Mouse (Mus musculus): ENCODE data around the gene Rabgap1l. TPM values are rescaled to one million over a fixed set of nuclear protein-coding genes. Genes with fewer than 3 reads are reported as not detected.

The Rabgap1l gene
- polyA plus RNA-seq, 1 experiment from 2014 or later, result 27.6 TPM

- 62% methylated on average over 4 of the region's 4 CpGs for WGBS (ENCODE audit: insufficient replicate concordance)
These were observed 226.6 kb downstream of the Rabgap1l start for GRCm38 (mm10) chr1:160566458-160566857.

GRCm38 (mm10) chr1:160561381-160561780 is 231.6 kb downstream of the Rabgap1l start:
- no peak overlapping the region for H3K27ac ChIP-seq (ENCODE audit: low read length)
- H3K9ac ChIP-seq (ENCODE audit: low read depth, low read length), result no peak overlapping the region
- no peak overlapping the region for H3K4me3 ChIP-seq (ENCODE audit: low read depth, low read length)
- WGBS (ENCODE audit: insufficient replicate concordance), result 63% methylated on average over 1 of the region's 1 CpGs
- no peaks in the 10 kb centered on the region for H3K36me3 ChIP-seq (ENCODE audit: control insufficient read depth, insufficient read depth)
- no peaks in the 10 kb centered on the region for H3K27me3 ChIP-seq (ENCODE audit: control insufficient read depth, insufficient read depth, low read depth, low read length)
- H3K4me1 ChIP-seq (ENCODE audit: control insufficient read depth, low read depth, low read length), result no peaks in the 10 kb centered on the region
- ATAC-seq (ENCODE audit: low read depth), result no peak
- H3K4me2 ChIP-seq (ENCODE audit: low read depth, low read length), result no peak overlapping the region
- H3K9me3 ChIP-seq (replicated peaks; ENCODE audit: control insufficient read depth, low read length), result no peaks in the 10 kb centered on the region

More at GRCm38 (mm10) chr1:160566458-160566857, 226.6 kb downstream of the Rabgap1l start:
- ATAC-seq (ENCODE audit: low read depth), result no peak
- Histone ChIP-seq H3K9me3 (replicated peaks; ENCODE audit: control insufficient read depth, low read length) (no peaks in the 10 kb centered on the region), H3K9ac (ENCODE audit: low read depth, low read length) (no peak overlapping the region), H3K4me3 (ENCODE audit: low read depth, low read length) (no peak overlapping the region), H3K4me2 (ENCODE audit: low read depth, low read length) (no peak overlapping the region), H3K27ac (ENCODE audit: low read length) (no peak overlapping the region), H3K27me3 (ENCODE audit: control insufficient read depth, insufficient read depth, low read depth, low read length) (no peaks in the 10 kb centered on the region), H3K4me1 (ENCODE audit: control insufficient read depth, low read depth, low read length) (no peaks in the 10 kb centered on the region), H3K36me3 (ENCODE audit: control insufficient read depth, insufficient read depth) (no peaks in the 10 kb centered on the region)

- Histone ChIP-seq H3K27me3 (ENCODE audit: control insufficient read depth, insufficient read depth, low read depth, low read length) (no peaks in the 10 kb centered on the region), H3K4me1 (ENCODE audit: control insufficient read depth, low read depth, low read length) (peaks cover 5% of the 10 kb centered on the region), H3K36me3 (ENCODE audit: control insufficient read depth, insufficient read depth) (no peaks in the 10 kb centered on the region), H3K27ac (ENCODE audit: low read length) (no peak overlapping the region), H3K9ac (ENCODE audit: low read depth, low read length) (no peak overlapping the region), H3K9me3 (replicated peaks; ENCODE audit: control insufficient read depth, low read length) (no peaks in the 10 kb centered on the region), H3K4me2 (ENCODE audit: low read depth, low read length) (no peak overlapping the region), H3K4me3 (ENCODE audit: low read depth, low read length) (no peak overlapping the region)
- ATAC-seq (ENCODE audit: low read depth), result no peak
- WGBS (ENCODE audit: insufficient replicate concordance), result 62% methylated on average over 1 of the region's 1 CpGs
These were observed 242.4 kb downstream of the Rabgap1l start for GRCm38 (mm10) chr1:160550636-160551035.

GRCm38 (mm10) chr1:160547934-160548876 is 244.8 kb downstream of the Rabgap1l start:
- no peak overlapping the region for H3K9ac ChIP-seq (ENCODE audit: low read depth, low read length)
- ATAC-seq (ENCODE audit: low read depth), result no peak
- WGBS (ENCODE audit: insufficient replicate concordance), result 57% methylated on average over 4 of the region's 4 CpGs
- no peak overlapping the region for H3K4me2 ChIP-seq (ENCODE audit: low read depth, low read length)
- H3K4me1 ChIP-seq (ENCODE audit: control insufficient read depth, low read depth, low read length), result peaks cover 5% of the 10 kb centered on the region
- H3K27me3 ChIP-seq (ENCODE audit: control insufficient read depth, insufficient read depth, low read depth, low read length), result no peaks in the 10 kb centered on the region
- H3K9me3 ChIP-seq (replicated peaks; ENCODE audit: control insufficient read depth, low read length), result no peaks in the 10 kb centered on the region
- no peaks in the 10 kb centered on the region for H3K36me3 ChIP-seq (ENCODE audit: control insufficient read depth, insufficient read depth)
- no peak overlapping the region for H3K27ac ChIP-seq (ENCODE audit: low read length)
- no peak overlapping the region for H3K4me3 ChIP-seq (ENCODE audit: low read depth, low read length)

- 81% methylated on average over 8 of the region's 8 CpGs for WGBS (ENCODE audit: insufficient replicate concordance)
- H3K4me3 ChIP-seq (ENCODE audit: low read depth, low read length), result no peak overlapping the region
- H3K4me1 ChIP-seq (ENCODE audit: control insufficient read depth, low read depth, low read length), result no peaks in the 10 kb centered on the region
These were observed 257.4 kb downstream of the Rabgap1l start for GRCm38 (mm10) chr1:160535649-160536048.

GRCm38 (mm10) chr1:160534571-160535335 is 258.3 kb downstream of the Rabgap1l start:
- Histone ChIP-seq H3K27ac (ENCODE audit: low read length) (no peak overlapping the region), H3K9me3 (replicated peaks; ENCODE audit: control insufficient read depth, low read length) (no peaks in the 10 kb centered on the region), H3K36me3 (ENCODE audit: control insufficient read depth, insufficient read depth) (no peaks in the 10 kb centered on the region), H3K27me3 (ENCODE audit: control insufficient read depth, insufficient read depth, low read depth, low read length) (no peaks in the 10 kb centered on the region), H3K9ac (ENCODE audit: low read depth, low read length) (no peak overlapping the region), H3K4me1 (ENCODE audit: control insufficient read depth, low read depth, low read length) (no peaks in the 10 kb centered on the region), H3K4me3 (ENCODE audit: low read depth, low read length) (no peak overlapping the region), H3K4me2 (ENCODE audit: low read depth, low read length) (no peak overlapping the region)
- ATAC-seq (ENCODE audit: low read depth), result no peak
- 83% methylated on average over 2 of the region's 2 CpGs for WGBS (ENCODE audit: insufficient replicate concordance)

More at GRCm38 (mm10) chr1:160535649-160536048, 257.4 kb downstream of the Rabgap1l start:
- H3K4me2 ChIP-seq (ENCODE audit: low read depth, low read length), result no peak overlapping the region
- H3K27ac ChIP-seq (ENCODE audit: low read length), result no peak overlapping the region
- H3K9ac ChIP-seq (ENCODE audit: low read depth, low read length), result no peak overlapping the region
- H3K9me3 ChIP-seq (replicated peaks; ENCODE audit: control insufficient read depth, low read length), result no peaks in the 10 kb centered on the region
- no peak for ATAC-seq (ENCODE audit: low read depth)
- no peaks in the 10 kb centered on the region for H3K27me3 ChIP-seq (ENCODE audit: control insufficient read depth, insufficient read depth, low read depth, low read length)
- no peaks in the 10 kb centered on the region for H3K36me3 ChIP-seq (ENCODE audit: control insufficient read depth, insufficient read depth)

- Histone ChIP-seq H3K4me1 (ENCODE audit: control insufficient read depth, low read depth, low read length) (no peaks in the 10 kb centered on the region), H3K27me3 (ENCODE audit: control insufficient read depth, insufficient read depth, low read depth, low read length) (no peaks in the 10 kb centered on the region), H3K4me2 (ENCODE audit: low read depth, low read length) (no peak overlapping the region), H3K36me3 (ENCODE audit: control insufficient read depth, insufficient read depth) (no peaks in the 10 kb centered on the region), H3K27ac (ENCODE audit: low read length) (no peak overlapping the region), H3K4me3 (ENCODE audit: low read depth, low read length) (no peak overlapping the region), H3K9ac (ENCODE audit: low read depth, low read length) (no peak overlapping the region), H3K9me3 (replicated peaks; ENCODE audit: control insufficient read depth, low read length) (no peaks in the 10 kb centered on the region)
- ATAC-seq (ENCODE audit: low read depth), result no peak
- WGBS (ENCODE audit: insufficient replicate concordance), result 49% methylated on average over 6 of the region's 6 CpGs
These were observed 259.7 kb downstream of the Rabgap1l start for GRCm38 (mm10) chr1:160533209-160533820.

- ATAC-seq (ENCODE audit: low read depth), result peak; percentile 58; the same call in 1 of the 2 replicates
- Histone ChIP-seq H3K4me1 (ENCODE audit: control insufficient read depth, low read depth, low read length) (no peaks in the 10 kb centered on the region), H3K4me3 (ENCODE audit: low read depth, low read length) (no peak overlapping the region), H3K36me3 (ENCODE audit: control insufficient read depth, insufficient read depth) (no peaks in the 10 kb centered on the region), H3K9ac (ENCODE audit: low read depth, low read length) (no peak overlapping the region), H3K4me2 (ENCODE audit: low read depth, low read length) (no peak overlapping the region), H3K27ac (ENCODE audit: low read length) (no peak overlapping the region), H3K9me3 (replicated peaks; ENCODE audit: control insufficient read depth, low read length) (no peaks in the 10 kb centered on the region), H3K27me3 (ENCODE audit: control insufficient read depth, insufficient read depth, low read depth, low read length) (no peaks in the 10 kb centered on the region)
- WGBS (ENCODE audit: insufficient replicate concordance), result 70% methylated on average over 5 of the region's 5 CpGs
These were observed 261.6 kb downstream of the Rabgap1l start for GRCm38 (mm10) chr1:160531402-160531801.

Data from liver, embryonic 16.5 days (tissue).